Comparison of ENCODE assay signal across 8 mouse cellular contexts in the genomic region with DNA sequence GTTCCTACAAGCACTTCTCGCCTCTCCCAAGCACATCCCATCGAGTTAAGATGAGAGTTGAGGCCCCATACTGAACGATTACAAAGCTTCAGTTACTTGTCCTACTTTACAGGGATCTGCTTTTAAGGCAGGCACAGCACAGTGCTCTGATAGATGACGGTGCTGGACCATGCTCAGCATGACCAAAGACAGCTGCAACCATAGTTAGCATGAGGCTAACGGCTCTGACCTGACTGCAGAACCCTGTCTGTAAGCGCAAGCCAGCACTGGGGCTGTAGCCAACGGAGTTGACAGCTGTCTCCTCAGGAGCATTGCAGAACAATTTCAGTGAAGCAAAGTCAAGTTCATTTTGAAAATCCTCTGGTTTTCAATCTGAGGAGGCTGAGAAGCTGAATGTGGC. TPM values are rescaled to one million over a fixed set of nuclear protein-coding genes. Genes with fewer than 3 reads are reported as not detected.
DNase-seq lines count a peak whose midpoint lies in the region; ATAC-seq and TF ChIP-seq lines count a peak whose summit lies in the region.

No protein-coding gene starts in this region.

- H3K4me1 ChIP-seq in kidney, adult 2 months (ENCODE audit: control insufficient read depth, insufficient read depth, low read length) = no peaks in the 10 kb centered on the region; the same call in 1 of the 2 replicates
- peaks cover 34% of the 10 kb centered on the region for H3K4me1 ChIP-seq in heart, embryonic 13.5 days
- no peaks in the 10 kb centered on the region for H3K4me1 ChIP-seq in intestine, postnatal 0 days (replicated peaks; ENCODE audit: control insufficient read depth, insufficient read depth, low read length)

- 44% methylated on average over 7 of the region's 7 CpGs for WGBS in kidney, adult 2 months
- 22% methylated on average over 7 of the region's 7 CpGs for WGBS in heart, embryonic 13.5 days
- 40% methylated on average over 7 of the region's 7 CpGs for WGBS in intestine, postnatal 0 days

- no peak for TF ChIP-seq POLR2A in kidney, adult 2 months (IDR thresholded peaks at IDR 0.05; ENCODE audit: low read depth, low read length)

- H3K27me3 ChIP-seq in kidney, adult 2 months (replicated peaks; ENCODE audit: control insufficient read depth, insufficient read depth, low read length) = no peaks in the 10 kb centered on the region
- no peaks in the 10 kb centered on the region for H3K27me3 ChIP-seq in heart, embryonic 13.5 days (replicated peaks)
- no peaks in the 10 kb centered on the region for H3K27me3 ChIP-seq in intestine, postnatal 0 days (replicated peaks; ENCODE audit: control insufficient read depth, insufficient read depth, low read length)

- no peak for ATAC-seq in heart, embryonic 13.5 days (ENCODE audit: extremely low read depth, insufficient number of reproducible peaks, low FRiP score, low TSS enrichment)
- ATAC-seq in intestine, postnatal 0 days = no peak

- no peaks in the 10 kb centered on the region for H3K36me3 ChIP-seq in kidney, adult 2 months (ENCODE audit: control insufficient read depth, insufficient read depth, low read length)
- H3K36me3 ChIP-seq in heart, embryonic 13.5 days = no peaks in the 10 kb centered on the region
- H3K36me3 ChIP-seq in intestine, postnatal 0 days (ENCODE audit: control insufficient read depth, insufficient read depth) = no peaks in the 10 kb centered on the region

- peak overlapping the region; percentile 37 for H3K4me2 ChIP-seq in heart, embryonic 13.5 days
- no peak overlapping the region for H3K4me2 ChIP-seq in intestine, postnatal 0 days (replicated peaks; ENCODE audit: low read depth)

- no peak overlapping the region for H3K4me3 ChIP-seq in kidney, adult 2 months (ENCODE audit: insufficient read depth, low read depth, low read length)
- H3K4me3 ChIP-seq in heart, embryonic 13.5 days = no peak overlapping the region
- H3K4me3 ChIP-seq in intestine, postnatal 0 days (ENCODE audit: low read depth, low read length) = no peak overlapping the region

- H3K27ac ChIP-seq in kidney, adult 2 months (ENCODE audit: insufficient read depth, low read depth, low read length) = no peak overlapping the region
- H3K27ac ChIP-seq in heart, embryonic 13.5 days (replicated peaks) = peak overlapping the region; percentile 70
- H3K27ac ChIP-seq in intestine, postnatal 0 days (ENCODE audit: low read depth, low read length) = no peak overlapping the region

- no peak for TF ChIP-seq CTCF in kidney, adult 2 months (conservative IDR thresholded peaks at IDR 0.05; ENCODE audit: insufficient read depth, insufficient read length, low read depth, low read length)
- TF ChIP-seq CTCF in intestine, postnatal 0 days (IDR thresholded peaks at IDR 0.05; ENCODE audit: low read depth) = no peak

- H3K9ac ChIP-seq in heart, embryonic 13.5 days = no peak overlapping the region
- no peak overlapping the region for H3K9ac ChIP-seq in intestine, postnatal 0 days (ENCODE audit: low read depth, low read length)

- H3K9me3 ChIP-seq in heart, embryonic 13.5 days = no peaks in the 10 kb centered on the region
- H3K9me3 ChIP-seq in intestine, postnatal 0 days (ENCODE audit: control insufficient read depth) = no peaks in the 10 kb centered on the region

- DNase-seq in kidney, postnatal 4 days = peak; percentile 66 to 70
- no peak for DNase-seq in kidney, adult 2 months
- peak; percentile 84 for DNase-seq in gastrocnemius, postnatal 10 days
- peak; percentile 43 for DNase-seq in mesoderm, embryonic 11.5 days (ENCODE audit: low read depth, low spot score)
- no peak for DNase-seq in frontal cortex, adult 2 months (ENCODE audit: extremely low spot score in 1 of 2, low spot score in 1 of 2)
- DNase-seq in left cerebral cortex, adult 11 months (ENCODE audit: low spot score) = no peak

RNA-seq across cellular contexts. Expression of gene Sestd1, which starts 36.6 kb away (rescaled TPM):
- 35.6 and 38.4 TPM in 2 replicates for polyA plus RNA-seq in kidney, adult 2 months (2012; rRNA removed)
- 10 to 100 TPM; 15.5 to 17.5 TPM for total RNA-seq in gastrocnemius, postnatal 10 days (2021)
- polyA plus RNA-seq in heart, embryonic 13.5 days (2015; fragmentation: Nextera tagmentation; extraction: Ambion mirVana) = 8.1 and 8.4 TPM in 2 replicates
- polyA plus RNA-seq in intestine, postnatal 0 days (2015; fragmentation: Nextera tagmentation; extraction: Ambion mirVana) = 10.8 and 11.2 TPM in 2 replicates
- 31.2 and 31.4 TPM in 2 replicates for polyA plus RNA-seq in frontal cortex, adult 2 months (2012; rRNA removed)

Comparison
In these comparisons a context has a peak if more than half of its experiments do, and no peak if none do; other contexts are left out.
1. DNase-seq: peak in kidney, postnatal 4 days (2 of 2), gastrocnemius, postnatal 10 days (single experiment) and mesoderm, embryonic 11.5 days (single experiment); none in kidney, adult 2 months (single experiment), frontal cortex, adult 2 months (0 of 2) and left cerebral cortex, adult 11 months (single experiment).